Mouse (Mus musculus) inflammation-experienced regulatory T-cells, adult 6 months (primary cell): ENCODE measurements around the gene Lrrc46. TPM values are rescaled to one million over a fixed set of nuclear protein-coding genes. Genes with fewer than 3 reads are reported as not detected.

Experiments
- ATAC-seq: one replicate; pipeline ENCODE4 v1.8.0; 2017
- polyA plus RNA-seq, 3 experiments: library from polyadenylated mRNA; unstranded; fragments of 100-300 nt; shearing (Covaris generic); gene quantifications; one replicate each; pipeline ENCODE4 v1.2.1; 2017

Gene Lrrc46
- polyA plus RNA-seq: not detected

DNA sequence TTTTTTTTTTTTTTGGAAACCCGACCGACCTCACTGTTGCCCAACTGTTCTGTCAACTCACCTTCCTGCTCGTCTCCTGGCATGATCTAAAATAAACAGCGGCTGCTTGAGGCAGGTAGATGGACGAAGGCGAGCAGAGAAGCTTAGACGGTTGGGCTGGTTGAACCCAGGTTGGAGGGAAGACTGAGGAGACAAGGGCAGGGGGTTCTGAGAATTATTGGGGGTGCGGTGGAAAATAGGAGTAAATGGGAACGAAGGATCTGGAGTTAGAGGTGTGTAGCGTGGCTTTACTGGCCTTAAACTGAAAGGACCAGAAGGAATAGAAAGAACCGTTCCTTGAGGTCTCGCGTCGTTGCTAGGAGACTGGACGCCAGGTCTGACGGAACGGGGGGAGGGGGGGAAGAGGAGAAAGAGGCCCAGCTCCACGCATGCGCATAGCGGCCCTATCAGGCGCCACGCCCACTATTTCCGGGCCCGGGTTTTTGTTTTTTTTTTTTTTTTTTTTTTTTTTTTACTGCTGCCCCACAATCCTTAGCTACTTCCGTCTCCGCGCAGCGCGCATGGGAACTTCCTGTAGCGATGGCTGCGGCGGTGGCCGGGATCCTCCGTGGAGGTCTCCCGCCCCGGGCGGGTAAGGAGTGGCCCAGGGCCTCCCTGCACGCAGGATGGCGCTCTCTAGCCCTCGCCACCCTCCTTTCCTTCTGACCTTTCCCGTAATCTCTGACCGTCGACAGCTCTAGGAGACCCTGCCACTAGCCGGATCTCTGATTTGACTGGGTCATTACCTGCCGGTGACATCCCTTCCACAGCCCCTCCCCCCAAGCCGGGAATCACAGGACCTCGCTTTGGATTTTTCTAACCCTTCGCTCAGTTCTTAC is at the start of gene Lrrc46, which contains the start of gene Mrpl10:
Gene Lrrc46 (minus strand): TSS at position 386 of the 878 bp plus-strand sequence.
Gene Mrpl10 (plus strand): TSS at position 539 of the 878 bp plus-strand sequence.
- ATAC-seq: peak; percentile 93

DNA sequence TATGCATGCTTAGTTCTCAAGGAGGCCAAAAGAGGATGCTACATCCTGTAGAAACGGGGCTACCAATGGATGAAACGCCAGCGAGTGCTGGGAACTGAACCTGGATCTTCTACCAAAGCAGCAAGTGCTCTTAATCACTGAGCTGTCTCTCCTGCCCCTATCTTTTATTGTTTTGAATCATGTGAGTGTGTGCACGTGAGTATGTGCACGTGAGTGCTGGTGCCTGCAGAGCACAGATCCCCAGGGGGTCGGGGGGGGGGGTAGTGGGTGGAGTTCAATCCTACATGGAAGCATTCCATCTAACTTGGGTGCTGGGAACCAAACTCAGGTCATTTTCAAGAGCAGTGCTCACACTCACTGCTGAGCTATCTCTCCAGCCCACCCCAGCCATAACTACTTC is 45.2 kb upstream of the Lrrc46 start:
- ATAC-seq: no peak

DNA sequence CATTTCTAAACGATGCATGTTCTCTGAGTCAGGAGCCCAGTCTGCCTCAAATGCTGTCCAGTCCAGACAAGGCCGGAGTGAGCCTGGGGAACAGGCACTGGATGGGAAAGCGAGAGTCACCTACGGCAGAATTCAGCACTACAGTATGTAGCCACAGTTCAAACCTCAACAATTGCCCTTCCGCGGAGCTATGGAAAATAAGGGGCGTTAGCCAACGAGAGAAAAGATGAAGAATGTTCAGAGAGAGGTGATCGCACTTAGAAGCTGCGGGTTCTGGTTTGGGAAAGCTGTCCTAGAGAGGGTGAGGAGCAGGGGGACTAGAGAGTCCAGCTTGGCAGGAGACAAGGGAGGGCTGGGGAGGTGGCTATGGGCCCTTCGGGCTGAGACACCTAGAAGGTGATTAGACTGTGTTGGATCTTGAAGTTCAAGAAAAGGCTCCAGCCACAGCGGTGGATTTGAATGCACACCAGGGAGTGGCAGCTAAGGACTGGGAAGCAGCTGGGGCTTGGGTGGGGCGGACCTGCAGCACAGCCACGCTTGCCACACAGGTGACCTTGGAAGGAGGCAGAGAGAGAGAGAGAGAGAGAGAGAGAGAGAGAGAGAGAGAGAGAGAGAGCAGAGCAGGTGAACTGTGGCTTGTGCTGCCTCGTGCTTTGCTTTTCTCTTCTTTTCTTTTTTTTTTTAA is 43.8 kb upstream of the Lrrc46 start:
- ATAC-seq: no peak

DNA sequence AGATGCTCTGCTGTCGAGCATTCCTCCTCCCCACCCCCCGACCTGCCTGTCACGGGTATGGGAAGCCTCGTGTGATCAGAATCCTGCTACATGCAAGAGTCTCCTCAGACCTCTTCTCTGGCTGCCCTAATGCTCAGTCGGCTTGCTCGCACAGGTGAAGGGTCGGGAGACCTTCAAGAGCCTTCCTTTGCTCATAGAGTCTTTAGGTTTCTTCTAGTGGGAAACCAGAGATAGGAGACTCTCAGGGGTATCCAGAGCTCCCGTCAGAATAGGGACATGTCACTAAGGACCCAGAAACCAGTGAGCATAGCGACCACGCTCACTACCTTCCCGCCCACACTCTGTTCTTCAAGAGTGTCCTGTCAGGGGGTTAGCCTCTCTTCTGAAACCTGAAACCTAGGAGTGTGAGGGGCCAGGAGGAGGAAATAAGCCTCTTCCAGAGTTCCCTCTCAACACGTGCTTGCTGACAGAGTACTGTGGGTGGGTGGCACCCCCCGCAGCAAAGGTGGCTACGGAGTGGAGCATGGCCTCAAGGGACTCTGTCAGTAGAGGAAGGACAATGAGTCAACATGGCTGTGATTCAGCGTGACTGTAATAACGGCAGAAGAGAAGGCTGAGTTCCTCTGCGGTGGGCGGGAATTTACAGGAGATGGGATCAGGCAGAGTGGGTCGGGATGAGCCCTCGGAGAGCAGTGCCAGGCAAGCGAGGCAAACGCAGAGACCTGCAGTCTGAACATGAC is 42.4 kb upstream of the Lrrc46 start:
- no peak for ATAC-seq

DNA sequence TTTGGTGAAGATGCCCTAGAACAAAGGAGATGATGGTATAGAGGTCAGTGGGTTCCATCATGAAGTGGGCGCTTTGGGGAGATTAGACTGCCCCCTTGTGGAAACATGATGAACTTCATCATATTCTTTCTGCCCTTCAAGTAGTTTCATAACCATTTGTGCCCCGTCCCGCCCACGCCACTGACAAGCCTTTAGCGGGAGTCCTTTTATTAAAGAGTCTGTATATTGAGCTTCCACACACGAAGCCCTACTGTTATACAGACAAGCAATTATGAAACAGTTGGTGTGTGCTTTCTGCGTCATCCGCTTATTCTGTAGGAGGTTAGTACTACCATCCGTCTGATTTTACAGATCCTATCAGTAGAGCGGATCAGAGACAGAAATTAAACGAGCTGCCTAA is 41.8 kb upstream of the Lrrc46 start:
- ATAC-seq: peak; percentile 50

DNA sequence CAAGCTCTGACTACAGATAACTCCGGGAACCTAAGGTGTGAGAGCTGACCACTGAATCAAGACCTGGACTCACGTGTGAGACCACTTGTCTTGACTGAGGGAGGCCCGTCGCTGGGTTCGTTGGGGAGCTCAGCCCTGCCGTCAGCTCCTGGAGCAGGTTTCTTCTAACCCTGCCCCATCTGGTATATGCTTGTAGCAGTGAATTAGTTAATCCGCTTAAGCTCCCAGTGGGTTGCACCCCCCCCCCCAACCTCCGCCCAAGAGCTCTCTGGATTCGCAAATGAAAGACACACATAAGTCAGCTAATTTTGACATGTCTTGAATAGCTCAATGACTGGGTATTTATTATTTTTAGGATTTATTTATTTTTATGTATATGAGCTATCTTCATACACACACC is 39.1 kb upstream of the Lrrc46 start:
- no peak for ATAC-seq

DNA sequence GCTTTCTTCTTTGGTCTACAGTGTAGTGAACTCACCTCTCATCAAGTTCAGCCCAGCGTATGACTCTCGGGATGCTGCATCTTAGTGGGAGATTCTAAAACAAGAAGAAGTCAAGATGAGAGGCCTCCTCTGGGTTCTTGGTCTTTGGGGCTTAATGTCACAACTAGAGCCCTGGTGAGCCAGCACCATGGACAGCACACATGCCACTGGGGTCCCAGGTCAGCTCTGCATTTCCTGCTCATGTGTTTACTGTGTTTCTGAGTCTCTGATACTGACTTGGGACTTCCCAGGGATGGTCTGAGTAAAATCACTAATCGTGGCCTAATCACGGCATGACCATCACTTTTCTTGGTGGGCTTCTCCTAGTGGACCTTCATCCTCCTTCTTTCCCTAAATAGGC is 37.5 kb upstream of the Lrrc46 start:
- no peak for ATAC-seq

DNA sequence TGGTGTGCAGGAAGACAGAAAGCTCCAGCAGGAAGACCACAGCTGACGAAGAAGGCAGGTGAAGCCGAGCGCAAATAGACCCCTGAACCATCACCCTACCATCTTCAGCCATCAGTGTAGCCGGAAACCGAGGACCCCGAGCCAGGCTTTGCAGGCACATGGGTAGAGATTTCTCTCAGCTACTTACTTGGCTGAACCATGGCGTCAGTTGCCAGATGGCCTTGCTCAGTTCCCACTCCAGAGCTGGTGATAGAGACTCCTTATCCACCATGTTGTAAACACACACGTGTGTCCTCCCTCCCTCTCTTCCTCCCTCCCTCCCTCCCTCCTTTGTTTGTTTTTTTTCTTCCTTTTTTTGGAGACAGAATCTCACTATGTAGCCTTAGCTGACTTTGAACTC is 33.0 kb upstream of the Lrrc46 start:
- no peak for ATAC-seq

DNA sequence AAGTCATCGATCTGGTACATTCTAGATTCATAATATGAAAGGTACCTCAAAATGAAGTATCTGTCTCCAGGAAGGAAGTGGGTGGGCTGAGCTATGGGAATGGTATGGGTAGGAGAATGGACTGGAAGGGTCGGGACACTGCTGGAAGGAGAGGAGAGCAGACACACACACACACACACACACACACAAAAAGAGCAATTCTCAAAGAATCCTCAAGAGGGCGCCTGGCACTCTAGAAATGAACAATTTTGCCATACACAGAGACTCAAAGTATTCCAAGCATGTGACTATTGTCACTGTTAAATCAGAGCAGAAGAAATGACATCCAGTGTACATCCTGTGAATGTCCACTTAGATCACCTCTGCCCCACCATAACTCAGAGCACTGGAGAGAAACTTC is 31.3 kb upstream of the Lrrc46 start:
- ATAC-seq: no peak

DNA sequence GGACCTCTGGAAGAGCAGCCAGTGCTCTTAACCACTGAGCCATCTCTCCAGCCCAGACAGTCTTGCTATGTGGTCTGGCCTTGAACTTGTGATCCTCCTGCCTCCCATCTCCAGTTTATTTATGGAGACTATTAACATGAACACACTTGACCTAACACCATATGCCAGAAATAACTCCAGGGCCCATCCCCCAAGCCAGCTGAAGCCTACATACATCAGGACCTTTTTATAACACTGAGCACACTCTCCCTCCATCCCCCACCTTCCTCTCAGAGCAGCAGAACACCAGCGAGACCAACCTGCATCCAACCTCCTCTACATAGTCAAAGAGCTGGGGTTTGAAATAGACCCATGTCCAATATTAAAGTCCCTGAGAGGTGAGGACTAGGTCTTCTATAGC is 29.9 kb upstream of the Lrrc46 start:
- no peak for ATAC-seq

DNA sequence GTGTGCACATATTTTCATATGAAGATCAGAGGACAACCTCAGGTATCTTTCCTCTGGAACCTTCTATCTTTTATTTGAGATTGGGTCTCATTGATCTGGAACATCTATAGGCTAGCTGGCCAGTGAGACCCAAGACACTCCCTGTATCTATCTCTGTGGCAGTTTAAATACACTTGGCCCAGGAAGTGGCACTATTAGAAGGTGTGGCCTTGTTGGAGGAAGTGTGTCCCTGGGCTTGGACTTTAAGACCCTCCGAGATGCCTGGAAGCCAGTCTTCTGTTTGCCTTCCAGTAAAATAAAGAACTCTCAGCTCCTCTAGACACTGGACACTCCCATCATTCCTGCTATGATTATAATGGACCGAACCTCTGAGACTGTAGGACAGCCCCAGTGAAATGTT is 28.6 kb upstream of the Lrrc46 start:
- ATAC-seq: no peak

DNA sequence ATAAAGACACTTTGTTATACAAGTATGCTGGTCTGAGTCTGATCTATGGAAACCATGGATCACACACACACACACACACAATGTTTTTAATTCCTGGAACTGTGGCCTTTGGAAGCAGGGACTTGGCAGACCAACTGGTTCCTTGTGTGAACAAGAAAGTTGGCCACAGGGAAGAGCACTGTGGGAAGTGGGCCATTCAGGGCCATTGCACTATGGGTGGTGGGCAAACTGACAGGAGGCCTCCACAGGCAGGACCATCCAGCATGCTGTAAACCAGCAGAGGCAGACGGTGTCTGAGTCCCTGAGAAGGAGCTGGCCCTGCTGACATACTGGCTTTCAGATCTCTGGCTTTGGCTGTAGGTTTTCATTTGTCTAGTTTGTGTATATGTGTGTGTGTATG is 28.1 kb upstream of the Lrrc46 start:
- no peak for ATAC-seq

DNA sequence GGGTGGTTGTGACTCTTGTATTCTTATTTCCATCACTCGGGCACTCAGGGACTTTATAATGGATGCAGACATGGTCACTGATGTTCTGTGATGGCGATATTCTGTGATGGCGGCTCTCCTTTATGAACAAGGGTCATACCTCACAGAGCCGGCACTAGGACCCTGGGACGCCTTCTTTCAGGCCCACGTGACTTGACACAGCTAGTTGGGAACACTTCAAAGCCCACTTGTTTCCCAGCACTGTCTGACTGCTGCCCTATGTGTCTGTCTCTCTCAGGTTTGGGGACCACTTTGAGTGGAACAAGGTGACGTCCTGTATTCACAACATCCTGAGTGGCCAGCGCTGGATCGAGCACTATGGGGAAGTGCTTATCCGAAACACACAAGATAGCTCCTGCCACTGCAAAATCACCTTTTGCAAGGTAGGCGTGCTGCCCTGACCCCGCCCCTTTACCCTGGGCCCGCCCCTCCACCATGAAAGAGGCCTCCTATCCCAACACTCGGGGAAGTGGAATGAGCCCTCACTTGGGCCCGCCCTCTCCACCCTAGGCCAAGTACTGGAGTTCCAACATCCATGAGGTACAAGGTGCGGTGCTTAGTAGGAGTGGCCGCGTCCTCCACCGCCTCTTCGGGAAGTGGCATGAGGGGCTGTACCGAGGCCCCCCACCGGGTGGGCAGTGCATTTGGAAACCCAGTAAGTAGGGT is 25.6 kb upstream of the Lrrc46 start:
- no peak for ATAC-seq

DNA sequence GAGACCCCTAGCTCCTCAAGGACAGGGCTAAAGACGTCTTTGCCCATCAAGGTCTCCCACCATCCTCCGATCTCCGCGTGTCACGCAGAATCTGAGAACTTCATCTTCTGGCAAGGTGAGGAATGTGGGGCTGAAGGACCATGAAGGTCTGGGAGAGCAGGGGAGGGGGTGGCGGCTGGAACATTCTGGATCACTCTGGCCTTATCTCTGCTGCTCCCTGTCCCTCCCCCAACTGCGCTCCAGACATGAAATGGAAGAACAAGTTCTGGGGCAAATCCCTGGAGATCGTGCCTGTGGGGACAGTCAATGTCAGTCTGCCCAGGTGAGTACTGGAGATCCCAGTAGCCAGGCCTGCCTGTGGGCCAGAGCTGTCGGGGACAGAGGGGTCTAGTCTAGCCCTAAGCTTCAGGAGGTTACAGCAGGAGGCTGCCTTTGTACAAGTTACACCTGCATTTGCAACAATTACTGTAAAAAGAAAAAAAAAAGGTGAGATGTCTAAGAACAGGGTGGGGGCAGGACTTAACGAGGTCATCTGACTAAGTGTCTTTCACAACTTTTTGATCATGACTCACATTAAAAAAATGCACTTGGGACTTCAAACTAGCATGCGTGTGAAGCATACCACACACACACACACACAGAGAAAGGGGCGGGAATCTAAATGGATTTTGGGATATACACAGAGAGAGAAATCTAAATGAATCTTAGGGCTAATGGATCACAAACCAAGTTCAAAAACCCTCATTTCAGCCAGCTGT is 24.5 kb upstream of the Lrrc46 start:
- ATAC-seq: no peak

DNA sequence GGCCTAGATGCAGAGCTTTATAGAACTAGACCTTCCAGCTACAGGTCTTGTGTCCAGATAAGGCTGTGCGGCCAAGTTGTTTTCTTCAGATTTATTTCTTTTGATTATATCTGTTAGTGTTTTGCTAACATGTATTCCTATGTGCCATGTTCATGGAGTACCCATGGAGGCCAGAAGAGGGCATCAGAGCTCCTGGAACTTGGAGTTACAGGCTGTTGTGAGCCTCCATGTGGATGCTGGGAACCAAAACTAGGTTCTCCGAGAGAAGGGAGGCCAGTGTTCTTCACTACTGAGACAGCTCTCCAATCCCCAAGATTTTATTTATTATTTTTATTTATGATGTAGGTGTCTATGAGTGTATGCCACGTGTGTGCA is 22.7 kb upstream of the Lrrc46 start:
- no peak for ATAC-seq

DNA sequence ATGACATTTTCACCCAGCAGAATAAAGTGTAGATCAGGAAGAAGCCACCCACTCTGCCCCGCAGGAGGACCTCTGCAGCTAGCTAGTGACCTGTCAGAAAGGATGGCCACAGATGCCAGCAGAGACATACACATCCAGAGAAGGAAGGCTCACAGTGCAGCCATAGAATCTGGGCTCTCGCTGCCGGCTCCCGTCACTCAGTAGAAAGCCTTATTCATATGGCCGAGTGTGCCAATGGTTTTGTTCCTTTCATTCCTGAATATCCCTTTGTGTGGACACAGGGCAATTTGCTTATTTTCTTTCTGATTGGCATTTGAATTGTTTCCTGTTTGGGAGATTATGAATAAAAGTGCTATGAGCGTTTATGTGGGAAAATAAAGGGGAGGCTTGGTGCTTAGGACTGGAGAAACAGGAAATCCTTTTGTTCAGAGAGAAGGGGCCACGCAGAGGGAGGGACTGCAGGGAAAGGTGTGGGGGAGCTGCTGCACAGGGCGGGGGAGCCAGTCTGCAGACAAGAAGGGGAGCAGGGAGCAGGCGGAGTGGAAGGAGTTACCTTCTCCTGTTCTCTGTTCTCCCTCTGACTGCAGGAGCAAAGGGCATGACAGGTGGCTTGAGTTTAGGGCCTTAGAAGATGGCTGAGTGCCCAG is 22.2 kb upstream of the Lrrc46 start:
- ATAC-seq: no peak

DNA sequence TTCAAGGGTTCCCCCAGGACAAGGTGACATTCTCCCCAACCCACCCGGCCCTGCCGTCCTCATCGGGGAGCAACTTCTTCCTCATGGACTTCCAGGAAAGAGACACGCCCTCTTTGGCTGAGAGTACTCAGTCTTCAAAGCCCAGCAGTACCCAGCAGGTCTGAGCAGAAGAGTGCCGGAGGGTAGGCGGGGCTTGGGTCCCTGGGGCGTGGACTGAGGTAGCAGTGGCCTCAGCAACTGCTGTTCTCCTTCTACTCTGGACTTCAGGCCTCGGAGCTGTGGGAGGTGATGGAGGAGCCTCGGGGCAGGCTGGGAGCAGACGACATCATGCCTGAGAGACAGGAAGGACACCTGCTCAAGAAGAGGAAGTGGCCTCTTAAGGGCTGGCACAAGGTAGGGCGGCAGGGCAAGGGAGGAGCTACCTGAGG is 11.0 kb upstream of the Lrrc46 start:
- ATAC-seq: peak; percentile 33

DNA sequence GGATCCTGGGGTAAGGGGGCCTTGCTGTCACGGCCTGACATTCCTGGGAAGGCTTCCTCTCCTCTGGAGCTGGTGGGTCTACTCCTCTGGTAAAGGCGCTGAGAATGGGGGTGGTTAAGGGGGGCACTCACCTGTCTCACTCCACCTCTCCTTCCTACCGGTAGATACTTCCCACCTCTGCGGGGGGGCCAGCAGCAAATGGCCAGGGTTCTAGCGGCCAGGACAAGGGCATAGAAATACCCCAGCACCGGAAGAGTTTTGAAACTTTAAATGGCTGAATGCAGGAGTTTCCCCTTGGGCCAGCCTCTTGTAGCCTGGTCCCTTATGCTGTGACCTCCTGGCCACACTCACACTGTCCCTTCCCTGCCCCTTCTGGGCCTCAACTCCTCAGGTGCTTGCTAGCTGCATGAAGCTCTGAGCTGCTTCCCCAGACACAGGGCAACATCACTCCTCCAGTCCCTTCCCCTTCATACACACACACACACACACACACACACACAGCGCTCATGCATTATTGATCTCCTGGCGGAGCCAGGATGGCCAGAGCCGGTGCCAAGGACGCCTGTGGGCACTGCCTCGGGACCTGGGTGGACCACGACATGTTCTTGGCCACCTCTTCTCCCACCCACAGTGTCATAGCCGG is 9.9 kb upstream of the Lrrc46 start:
- no peak for ATAC-seq

DNA sequence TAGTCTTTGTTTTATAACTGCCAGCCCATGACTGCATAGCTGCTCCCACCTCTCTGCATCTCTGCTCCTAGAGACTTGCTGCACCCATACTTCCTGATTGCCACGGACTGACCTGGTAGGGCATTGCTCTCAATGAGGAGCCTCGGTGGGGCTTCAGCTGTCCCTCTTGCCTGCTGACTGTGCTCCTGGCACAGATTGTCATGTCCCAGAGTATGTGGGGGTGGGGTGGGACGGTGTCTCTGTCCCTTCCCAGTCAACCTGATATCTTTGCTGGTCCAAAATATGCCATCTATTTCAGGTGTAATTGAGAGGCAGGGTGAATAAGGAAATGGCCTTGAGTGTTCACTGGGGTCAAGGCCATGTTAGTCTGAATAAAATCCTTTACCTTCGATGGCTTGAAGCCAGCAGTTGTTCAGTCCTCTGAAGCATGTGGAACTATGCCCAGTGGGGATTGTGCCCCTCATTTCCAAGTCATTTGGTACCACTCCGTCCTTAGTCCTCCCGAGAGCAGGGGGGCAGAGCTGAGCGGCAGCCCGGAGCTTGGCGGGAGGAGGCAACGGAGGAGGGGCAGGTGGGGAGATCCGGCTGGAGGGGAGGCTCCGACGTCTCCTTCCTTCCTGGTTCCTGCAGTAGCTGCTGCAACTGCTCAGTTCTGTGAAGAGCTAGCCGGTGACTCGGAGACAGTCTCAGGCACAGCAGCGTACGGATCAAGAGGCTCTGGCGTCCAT is 9.2 kb upstream of the Lrrc46 start, which contains the start of gene Osbpl7:
Gene Osbpl7 (plus strand): TSS at position 413 of the 728 bp plus-strand sequence.
- ATAC-seq: peak; percentile 91

DNA sequence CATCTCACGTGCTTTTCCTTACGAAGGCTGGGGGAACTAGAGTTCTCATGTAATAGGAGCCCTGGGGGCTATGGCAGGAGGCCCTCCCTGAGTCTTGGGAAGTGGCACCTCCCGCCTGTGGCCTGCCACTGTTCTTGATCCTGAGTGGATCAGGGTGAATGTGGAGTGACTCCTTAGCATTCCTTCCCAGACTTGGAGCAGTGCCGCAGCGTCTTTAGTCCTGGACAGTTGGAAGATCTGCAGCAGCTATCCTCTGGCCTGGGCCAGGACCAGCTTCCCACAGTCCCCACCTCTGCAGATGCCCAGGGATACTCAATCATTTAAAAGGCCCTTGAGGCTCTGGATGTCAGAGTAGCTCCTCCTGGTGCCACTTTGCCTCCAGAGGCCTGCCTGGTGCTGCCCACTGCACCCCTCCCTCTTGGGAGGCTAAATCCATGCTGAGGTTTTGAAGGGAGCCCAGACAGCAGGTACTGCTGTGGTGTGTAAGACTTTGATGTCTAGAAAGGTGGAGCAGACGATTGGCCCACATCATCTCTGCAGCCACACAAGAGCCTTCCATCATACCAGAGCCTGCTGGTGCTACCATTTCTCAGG is 8.4 kb upstream of the Lrrc46 start:
- ATAC-seq: no peak
